Mouse (Mus musculus) frontal cortex, postnatal 10 days (tissue): Measurements from ENCODE around the gene Tma7.

Experiments used
- DNase-seq, 2 experiments: peaks; one replicate each; pipeline ENCODE4 v3.0.0; 2022; ENCODE audit warnings: low spot score in 2 of 2, mixed read lengths in 1 of 2

The Tma7 gene

GRCm38 (mm10) chr9:109082124-109082800 is at the start of gene Tma7, which contains the start of gene Ccdc51:
Tma7 (minus strand) TSS chr9:109082587.
Ccdc51 (plus strand) TSS chr9:109082493.
- peak; percentile 86 to 89 for DNase-seq

GRCm38 (mm10) chr9:109130076-109130475 is 47.7 kb upstream of the Tma7 start:
- no peak for DNase-seq

- no peak for DNase-seq
These were observed 45.8 kb upstream of the Tma7 start for GRCm38 (mm10) chr9:109128211-109128610.

GRCm38 (mm10) chr9:109127076-109127475 is 44.7 kb upstream of the Tma7 start:
- DNase-seq = no peak

GRCm38 (mm10) chr9:109125481-109125880 is 43.1 kb upstream of the Tma7 start:
- no peak for DNase-seq

- no peak for DNase-seq
These were observed 42.7 kb upstream of the Tma7 start for GRCm38 (mm10) chr9:109125043-109125442.

GRCm38 (mm10) chr9:109124164-109124563 is 41.8 kb upstream of the Tma7 start:
- no peak for DNase-seq

- no peak for DNase-seq
These were observed 40.9 kb upstream of the Tma7 start for GRCm38 (mm10) chr9:109123266-109123665.

GRCm38 (mm10) chr9:109122553-109123085 is 40.2 kb upstream of the Tma7 start:
- DNase-seq = no peak

- no peak for DNase-seq
These were observed 38.6 kb upstream of the Tma7 start for GRCm38 (mm10) chr9:109120956-109121355.

GRCm38 (mm10) chr9:109119571-109119970 is 37.2 kb upstream of the Tma7 start:
- no peak for DNase-seq

GRCm38 (mm10) chr9:109118106-109118505 is 35.7 kb upstream of the Tma7 start:
- DNase-seq = peak in 1 of 2 experiments; percentile 3

- no peak for DNase-seq
These were observed 33.8 kb upstream of the Tma7 start for GRCm38 (mm10) chr9:109116205-109116604.

- no peak for DNase-seq
These were observed 32.5 kb upstream of the Tma7 start for GRCm38 (mm10) chr9:109114871-109115270.

GRCm38 (mm10) chr9:109114276-109114675 is 31.9 kb upstream of the Tma7 start:
- DNase-seq = no peak

- DNase-seq = no peak
These were observed 30.9 kb upstream of the Tma7 start for GRCm38 (mm10) chr9:109113331-109113730.

GRCm38 (mm10) chr9:109111591-109111990 is 29.2 kb upstream of the Tma7 start:
- DNase-seq = no peak

- no peak for DNase-seq
These were observed 28.7 kb upstream of the Tma7 start for GRCm38 (mm10) chr9:109111101-109111500.

GRCm38 (mm10) chr9:109110240-109110639 is 27.9 kb upstream of the Tma7 start:
- DNase-seq = no peak

- no peak for DNase-seq
These were observed 25.0 kb upstream of the Tma7 start for GRCm38 (mm10) chr9:109107341-109107740.

GRCm38 (mm10) chr9:109105648-109106047 is 23.3 kb upstream of the Tma7 start:
- DNase-seq = no peak

- DNase-seq = peak in 1 of 2 experiments; percentile 39
These were observed 22.6 kb upstream of the Tma7 start for GRCm38 (mm10) chr9:109105011-109105410.

GRCm38 (mm10) chr9:109104083-109104482 is 21.7 kb upstream of the Tma7 start:
- no peak for DNase-seq

GRCm38 (mm10) chr9:109103250-109103649 is 20.9 kb upstream of the Tma7 start:
- no peak for DNase-seq
